Mouse (Mus musculus): ENCODE measurements at regions not wholly inside any gene's neighbourhood (a gene's known extent, or its start where the extent isn't known, plus 50 kb on each side); places are given as distances from the start of the nearest gene placed in this dataset.
A peak's percentile ranks its signal among the peaks of the same experiment; 100 is the strongest.

- intact Hi-C loops (cut with DNase I; ENCODE audit: low total_unique reads) = no loop called here
Observed at GRCm38 (mm10) chr1:61233476-61234297, 256.0 kb downstream of the Icos start.

DNA sequence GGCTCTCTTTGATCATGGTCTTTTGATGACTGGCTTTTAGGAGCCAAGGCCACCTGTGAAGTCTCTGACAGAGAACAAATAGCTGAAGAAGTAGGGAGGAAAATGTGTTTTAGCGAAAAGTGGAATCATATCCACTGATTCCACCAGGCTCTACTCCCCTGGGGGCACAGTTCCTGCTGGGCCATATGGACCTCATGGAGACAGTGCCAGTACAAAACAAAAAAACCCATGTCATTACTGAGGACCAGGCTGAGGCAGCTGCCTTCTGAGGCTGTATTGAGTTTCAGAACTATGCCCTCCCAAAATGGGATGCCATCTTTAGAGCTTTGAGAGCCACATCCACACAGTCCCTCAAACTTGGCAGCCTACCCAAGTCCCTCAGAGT, 256.6 kb downstream of the Icos start:
- intact Hi-C loops (cut with DNase I; ENCODE audit: low total_unique reads) = no loop called here

More at GRCm38 (mm10) chr1:61233476-61234297, 256.0 kb downstream of the Icos start:
- no peak for DNase-seq

GRCm38 (mm10) chr1:61236511-61236910, 258.8 kb downstream of the Icos start:
- intact Hi-C loops (cut with DNase I; ENCODE audit: low total_unique reads) = no loop called here

More for the DNA sequence above, 256.6 kb downstream of the Icos start:
- no peak for DNase-seq

GRCm38 (mm10) chr1:61238668-61239067, 260.9 kb downstream of the Icos start:
- intact Hi-C loops (cut with DNase I; ENCODE audit: low total_unique reads) = no loop called here
- no peak for DNase-seq

More at GRCm38 (mm10) chr1:61236511-61236910, 258.8 kb downstream of the Icos start:
- DNase-seq = no peak

DNA sequence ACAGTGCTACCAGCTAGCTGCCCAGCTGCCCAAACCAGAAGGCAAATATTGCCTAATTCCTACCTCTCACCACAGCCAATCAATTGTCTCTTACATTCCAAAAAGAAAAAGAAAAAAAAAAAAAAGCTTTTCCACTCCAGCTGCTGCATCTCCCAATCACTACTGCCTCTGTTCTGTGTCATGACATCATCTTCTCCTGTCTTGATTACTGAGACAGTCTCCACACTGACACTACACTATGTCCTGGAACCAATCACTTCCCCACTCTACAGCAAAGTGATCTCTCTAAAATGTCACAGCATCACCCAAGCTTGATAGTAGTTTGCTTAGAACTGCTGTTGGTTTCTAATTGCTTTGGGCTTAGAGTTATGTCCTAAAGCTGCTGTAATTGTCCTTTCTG, 279.8 kb downstream of the Icos start:
- intact Hi-C loops (cut with DNase I; ENCODE audit: low total_unique reads) = no loop called here
- no peak for DNase-seq

GRCm38 (mm10) chr1:61263466-61263865, 285.7 kb downstream of the Icos start:
- DNase-seq = no peak

DNA sequence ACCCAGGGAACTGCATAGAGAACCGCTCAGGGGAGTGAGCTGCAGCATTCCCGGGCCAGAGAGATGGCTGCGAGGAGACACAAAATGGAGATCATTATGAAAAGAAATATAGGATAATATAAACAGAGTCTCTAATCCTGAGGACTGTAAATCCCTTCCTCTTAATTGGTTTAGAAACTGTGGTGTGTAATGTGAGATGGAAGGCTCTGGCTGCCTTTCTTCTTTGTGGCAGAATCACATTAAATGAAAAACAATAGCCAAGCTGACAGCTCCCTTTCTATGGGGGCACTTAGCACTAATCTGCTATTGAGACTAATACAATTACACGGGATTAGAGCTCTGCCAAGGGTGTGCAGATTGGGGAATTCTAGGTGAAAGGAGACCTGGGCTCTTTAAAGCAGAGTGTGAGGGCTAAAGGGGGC, 288.0 kb downstream of the Icos start:
- intact Hi-C loops (cut with DNase I; ENCODE audit: low total_unique reads) = no loop called here
- DNase-seq = no peak

More at GRCm38 (mm10) chr1:61263466-61263865, 285.7 kb downstream of the Icos start:
- intact Hi-C loops (cut with DNase I; ENCODE audit: low total_unique reads) = no loop called here

DNA sequence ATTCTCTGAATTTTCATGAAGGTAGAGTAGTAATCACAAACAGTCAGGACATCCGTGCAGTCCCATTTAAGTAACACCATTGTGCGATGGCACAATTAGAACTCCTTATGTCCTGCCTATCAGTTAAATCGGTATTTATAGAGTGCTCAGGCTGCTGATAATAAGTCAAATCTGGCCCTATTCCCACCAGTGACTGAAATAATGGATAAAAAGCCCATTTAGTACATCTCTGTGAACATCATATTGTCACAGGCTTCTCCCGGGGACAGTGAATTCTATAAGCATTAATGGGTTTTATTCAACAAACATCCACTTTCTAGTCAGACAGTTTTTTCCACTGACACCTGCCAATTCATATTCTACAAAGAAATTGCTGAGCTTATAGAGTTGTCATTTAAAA, 296.1 kb downstream of the Icos start:
- intact Hi-C loops (cut with DNase I; ENCODE audit: low total_unique reads) = no loop called here
- no peak for DNase-seq

DNA sequence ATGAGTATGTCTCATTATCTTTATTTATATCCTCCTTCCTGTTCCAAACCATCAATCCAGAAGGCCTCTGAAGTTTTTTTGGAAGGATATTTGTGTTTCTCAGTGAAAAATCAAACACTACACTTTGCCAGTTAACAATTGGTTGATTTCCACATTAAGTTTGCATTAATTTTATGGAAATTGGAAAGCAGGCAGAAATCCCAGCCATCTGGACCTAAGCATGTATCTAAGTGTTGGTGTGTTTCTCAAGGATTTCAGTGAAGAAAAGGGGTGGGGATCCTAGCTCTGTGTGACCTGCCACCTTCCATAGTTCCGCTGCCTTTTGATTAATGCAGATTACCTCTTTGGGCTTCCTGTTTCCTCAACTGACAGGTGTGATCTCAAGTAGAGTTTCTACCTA, 296.5 kb downstream of the Icos start:
- intact Hi-C loops (cut with DNase I; ENCODE audit: low total_unique reads) = no loop called here
- DNase-seq = no peak

- intact Hi-C loops (cut with DNase I; ENCODE audit: low total_unique reads) = no loop called here
- no peak for DNase-seq
Observed at GRCm38 (mm10) chr1:61277170-61277710, 299.5 kb downstream of the Icos start.

GRCm38 (mm10) chr1:61288185-61288584, 310.5 kb downstream of the Icos start:
- intact Hi-C loops (cut with DNase I; ENCODE audit: low total_unique reads) = no loop called here

GRCm38 (mm10) chr1:61288946-61289345, 311.2 kb downstream of the Icos start:
- DNase-seq = no peak
- intact Hi-C loops (cut with DNase I; ENCODE audit: low total_unique reads) = no loop called here

More at GRCm38 (mm10) chr1:61288185-61288584, 310.5 kb downstream of the Icos start:
- no peak for DNase-seq

DNA sequence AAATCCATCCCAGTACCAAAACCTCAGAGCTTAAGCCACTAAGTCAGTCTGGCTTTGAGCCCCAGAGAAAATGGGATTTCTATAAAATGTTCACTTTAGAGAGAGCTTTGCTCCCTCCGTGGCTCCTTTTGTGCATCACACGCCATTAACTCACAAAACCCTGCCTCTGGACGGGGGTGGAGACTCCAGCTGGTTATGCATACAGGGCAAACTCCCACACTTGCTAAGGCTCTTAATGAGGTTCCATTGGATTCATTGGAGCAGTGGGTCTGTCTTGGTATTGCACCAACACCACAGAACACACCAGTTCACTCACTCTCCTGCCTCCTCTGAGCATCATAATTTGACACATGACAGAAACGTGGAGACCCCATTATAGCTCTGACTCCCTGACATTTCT, 311.8 kb downstream of the Icos start:
- DNase-seq = no peak

DNA sequence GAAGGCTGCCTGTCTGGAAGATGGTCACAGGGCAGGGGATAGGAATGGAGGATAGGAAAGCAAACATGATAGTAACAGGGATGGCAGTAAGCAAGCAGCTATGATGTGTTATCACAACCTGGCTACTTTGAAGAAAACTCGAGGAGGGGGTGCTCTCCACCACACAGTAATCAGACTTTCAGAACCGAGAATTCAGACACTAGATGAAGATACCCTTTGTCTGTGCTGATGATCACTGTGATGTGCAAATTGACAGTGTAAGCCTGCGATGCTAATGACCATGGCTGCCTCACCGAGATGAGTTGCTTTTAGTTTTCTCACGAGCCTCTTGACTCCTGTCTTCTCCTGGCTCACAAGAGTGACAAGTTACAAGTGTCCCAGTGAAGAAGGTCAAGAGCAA, 315.4 kb downstream of the Icos start:
- intact Hi-C loops (cut with DNase I; ENCODE audit: low total_unique reads) = no loop called here
- no peak for DNase-seq

More for the DNA sequence above, 311.8 kb downstream of the Icos start:
- intact Hi-C loops (cut with DNase I; ENCODE audit: low total_unique reads) = no loop called here

DNA sequence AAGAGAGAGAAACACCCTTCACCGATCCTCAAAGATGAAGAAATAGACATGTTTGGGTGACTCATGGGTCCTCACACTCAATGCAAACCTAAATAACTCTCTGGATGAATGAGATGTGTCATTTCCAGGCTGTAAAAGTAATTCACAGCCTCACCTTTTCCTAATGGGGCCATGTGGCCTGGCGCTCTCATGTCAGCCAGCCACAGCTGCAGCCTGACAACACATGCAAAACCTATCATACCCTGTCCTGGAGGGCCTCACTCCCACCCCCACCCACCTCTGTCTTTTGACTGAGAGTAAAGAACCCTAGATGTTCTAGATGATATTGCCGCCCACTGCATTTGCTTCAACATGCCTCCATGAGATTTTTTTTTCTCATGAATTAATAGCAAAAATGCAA, 317.5 kb downstream of the Icos start:
- no peak for DNase-seq
- intact Hi-C loops (cut with DNase I; ENCODE audit: low total_unique reads) = no loop called here

DNA sequence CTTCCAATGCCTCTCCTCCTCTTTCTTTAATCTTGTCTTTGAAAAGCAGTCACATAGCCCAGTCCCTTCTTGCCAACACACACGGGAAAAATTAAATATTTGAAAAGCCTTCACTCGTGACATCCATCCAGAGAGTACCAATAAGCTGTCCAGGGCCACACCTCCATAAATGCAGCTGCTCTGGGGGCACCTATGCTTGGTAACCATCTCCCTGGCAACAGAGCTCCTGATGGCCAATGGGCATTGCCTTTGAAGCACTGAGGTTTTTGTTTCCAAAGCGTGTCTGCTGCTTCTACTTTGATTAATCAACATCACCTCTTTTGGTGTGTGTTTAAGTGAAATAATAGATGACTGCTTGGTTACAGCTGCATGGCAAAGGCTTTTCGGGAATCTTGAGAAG, 319.1 kb downstream of the Icos start:
- no peak for DNase-seq
- intact Hi-C loops (cut with DNase I; ENCODE audit: low total_unique reads) = no loop called here

DNA sequence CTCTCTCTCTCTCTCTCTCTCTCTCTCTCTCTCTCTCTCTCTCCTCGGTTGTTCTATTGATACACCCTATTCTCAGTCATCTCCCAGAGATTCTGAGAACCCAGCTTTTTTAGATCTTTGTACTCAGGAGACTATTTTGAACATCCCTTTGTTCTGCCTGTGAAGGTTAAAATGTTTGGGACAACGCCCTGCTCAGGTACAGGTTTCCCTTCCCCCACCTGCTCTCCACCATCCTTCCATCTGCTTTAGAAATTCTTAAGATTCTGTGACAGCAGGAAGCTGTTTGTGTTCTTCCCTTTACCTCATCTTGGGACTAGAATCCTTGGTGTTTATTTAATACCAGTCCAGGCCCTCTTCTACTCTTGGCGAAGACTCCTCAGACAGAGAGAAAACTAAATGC, 319.6 kb downstream of the Icos start:
- intact Hi-C loops (cut with DNase I; ENCODE audit: low total_unique reads) = no loop called here
- DNase-seq = no peak

DNA sequence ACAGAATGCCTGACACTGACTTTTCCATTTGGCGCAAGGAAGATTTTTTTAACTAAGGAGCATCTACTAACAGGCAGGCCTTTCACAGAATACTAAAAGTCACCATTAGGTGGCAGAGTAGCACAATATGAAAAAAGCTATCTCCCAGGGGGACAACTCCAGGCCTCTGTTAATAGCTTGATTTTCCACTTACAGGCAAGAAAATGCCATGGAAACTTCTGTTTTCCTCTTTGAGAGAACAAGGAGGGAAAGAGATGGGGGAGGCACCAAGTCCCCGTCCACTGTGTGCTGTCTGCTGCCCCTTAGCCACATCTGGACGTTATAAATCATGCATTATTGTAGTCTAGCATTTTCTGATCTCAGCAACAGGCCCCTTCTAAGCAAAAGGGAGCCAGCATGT, 320.3 kb downstream of the Icos start:
- DNase-seq = peak; percentile 16
- intact Hi-C loops (cut with DNase I; ENCODE audit: low total_unique reads) = no loop called here

DNA sequence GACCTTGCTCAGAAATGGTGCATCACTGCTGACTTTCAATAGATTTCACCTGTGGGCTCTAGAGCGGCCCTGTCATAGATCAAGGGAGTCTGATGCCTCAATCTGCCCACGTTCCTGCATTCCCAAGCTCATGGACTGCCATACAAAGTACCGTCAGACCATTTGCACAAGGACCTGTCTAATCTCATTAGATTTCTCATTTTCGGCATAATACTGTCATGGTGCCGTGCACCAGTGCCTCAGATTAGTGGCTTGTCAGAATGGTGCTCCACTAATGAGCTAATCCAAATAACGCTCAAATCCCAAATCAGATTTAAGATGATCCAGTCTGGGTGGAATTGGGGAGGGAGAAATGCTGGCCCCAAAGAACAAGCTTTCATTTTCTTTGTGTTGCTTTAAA, 321.1 kb downstream of the Icos start:
- intact Hi-C loops (cut with DNase I; ENCODE audit: low total_unique reads) = no loop called here
- no peak for DNase-seq

GRCm38 (mm10) chr1:61300491-61300890, 322.8 kb downstream of the Icos start:
- DNase-seq = no peak
- intact Hi-C loops (cut with DNase I; ENCODE audit: low total_unique reads) = no loop called here

All from gastrocnemius, postnatal 14 days (tissue).